Mouse (Mus musculus): ENCODE results near the gene Zmynd15. TPM values are rescaled to one million over a fixed set of nuclear protein-coding genes. Genes with fewer than 3 reads are reported as not detected.

Gene Zmynd15
- 1 to 10 TPM in 1 of 2 experiments, under 1 TPM in 1; 0.71 to 1.6 TPM for total RNA-seq (2023)

DNA sequence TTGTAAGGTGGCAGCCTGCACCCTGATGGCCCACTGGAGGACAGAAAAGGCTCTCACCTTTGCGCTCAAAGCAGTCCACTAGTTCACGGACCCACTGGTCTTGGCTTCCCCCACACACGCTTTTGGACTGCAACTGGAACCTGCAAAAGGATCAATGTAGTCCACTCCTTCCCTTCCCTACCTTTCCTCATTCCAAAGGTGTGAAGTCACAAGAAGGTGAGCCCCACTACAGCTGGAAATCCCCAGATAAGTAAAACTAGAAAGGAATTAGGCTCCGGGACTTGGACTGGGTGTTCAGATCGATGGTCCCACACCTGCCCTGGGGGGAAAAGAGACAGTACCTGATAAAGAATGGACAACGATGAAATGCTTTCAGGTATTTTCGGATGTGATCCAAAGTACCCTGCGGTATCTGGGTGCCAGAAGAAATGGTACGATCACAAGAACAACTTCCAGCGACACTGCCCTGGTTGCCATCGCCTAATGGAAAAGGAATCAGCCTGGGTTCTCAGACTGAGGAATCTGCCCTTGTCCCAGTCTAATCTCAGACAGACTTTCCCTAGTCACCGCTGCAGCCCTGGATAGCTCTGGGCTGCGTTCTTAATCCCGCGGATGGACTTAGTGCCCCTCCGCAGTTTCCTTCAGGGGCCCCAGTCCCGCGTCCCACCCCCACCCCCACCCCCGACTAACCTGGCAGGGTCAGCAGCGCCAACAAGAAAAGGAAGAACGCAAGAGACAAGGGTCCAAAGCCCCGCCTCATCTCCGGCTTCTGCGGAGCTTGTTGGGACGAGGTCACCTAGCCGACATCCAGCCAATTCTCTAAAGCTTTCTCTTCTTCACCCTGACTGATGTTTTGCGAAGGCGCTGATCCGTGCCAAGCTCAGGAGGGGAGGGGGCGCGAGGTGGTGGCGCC is at the start of gene Zmynd15:
Zmynd15 (plus strand) TSS at position 746 of the 913 bp plus-strand sequence.

DNA sequence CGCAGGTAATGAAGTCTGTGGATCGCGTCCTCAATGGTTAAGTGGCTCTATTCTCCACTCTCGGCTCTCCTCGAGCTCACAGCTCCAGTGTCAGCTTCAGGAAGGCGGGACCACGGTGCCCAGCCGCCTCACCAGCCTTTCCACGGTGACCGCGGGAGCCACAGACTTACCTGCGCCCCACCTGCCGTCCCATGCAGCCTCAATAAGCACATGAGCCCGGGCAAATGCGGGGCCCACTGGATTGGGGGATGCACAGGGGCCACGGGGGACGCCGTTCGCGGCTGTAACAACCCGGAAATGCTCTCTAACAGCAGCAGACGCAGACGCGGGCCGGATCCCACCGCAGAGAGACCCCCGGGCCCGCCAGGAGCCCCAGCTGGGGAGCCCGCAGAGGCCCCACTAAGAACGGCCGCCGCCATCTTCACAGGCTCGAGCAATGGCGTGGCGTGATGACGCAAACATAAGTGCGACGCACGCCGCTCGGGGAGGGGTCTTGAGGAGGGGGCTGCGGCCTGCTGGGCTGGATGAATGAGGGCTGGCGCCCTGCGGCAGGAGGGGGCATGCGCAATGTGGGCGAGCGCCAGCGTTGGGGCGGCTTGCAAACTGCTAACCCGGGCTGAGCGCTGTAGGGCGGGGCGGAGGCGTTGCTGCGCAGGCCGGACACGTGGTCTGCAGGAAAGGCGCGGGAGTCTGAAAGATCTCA is 49.5 kb upstream of the Zmynd15 start, which contains the start of gene Pelp1:
Pelp1 (minus strand) TSS at position 438 of the 703 bp plus-strand sequence.

DNA sequence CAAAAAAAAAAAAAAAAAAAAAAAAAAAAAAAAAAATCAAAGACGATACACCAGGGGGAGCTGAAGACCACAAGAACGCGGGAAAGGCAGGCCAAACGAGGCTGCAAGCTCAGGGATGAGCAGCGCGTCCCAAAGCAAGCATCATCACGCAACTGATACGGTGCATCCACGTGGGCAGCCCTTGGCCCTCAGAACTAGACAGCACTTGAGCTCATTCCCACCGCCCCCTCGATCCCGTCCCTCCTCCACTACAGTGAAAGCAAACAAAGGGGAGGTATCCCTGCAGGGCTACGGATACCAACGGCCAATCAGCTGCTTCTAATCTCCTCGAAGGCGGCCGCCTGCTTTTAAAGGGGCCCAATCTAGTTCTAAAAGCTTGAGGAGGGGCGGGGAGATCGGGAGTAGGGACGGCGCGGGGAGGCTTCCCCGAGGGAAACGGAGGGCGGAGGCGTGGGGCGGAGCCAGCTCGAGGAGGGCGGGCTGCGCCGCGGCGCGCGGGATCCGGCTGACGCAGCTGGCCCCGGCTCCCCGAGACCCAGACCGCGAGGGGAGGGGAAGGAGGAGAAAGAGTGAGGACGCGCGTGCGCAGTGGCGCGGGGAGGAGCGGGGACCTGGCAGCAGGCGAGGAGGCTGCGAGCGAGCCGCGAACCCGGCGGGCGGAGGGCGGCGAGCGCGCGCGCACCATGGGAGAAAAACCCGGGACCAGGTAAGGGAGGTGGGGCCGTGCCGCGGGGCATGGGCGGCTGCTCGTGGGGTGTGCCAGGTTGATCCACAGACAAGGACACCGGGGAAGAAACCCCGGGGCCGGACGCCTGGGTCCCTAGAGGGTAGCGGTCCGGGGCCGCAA is 27.0 kb upstream of the Zmynd15 start, which contains the start of gene Arrb2:
Arrb2 (plus strand) TSS at position 588 of the 847 bp plus-strand sequence.

DNA sequence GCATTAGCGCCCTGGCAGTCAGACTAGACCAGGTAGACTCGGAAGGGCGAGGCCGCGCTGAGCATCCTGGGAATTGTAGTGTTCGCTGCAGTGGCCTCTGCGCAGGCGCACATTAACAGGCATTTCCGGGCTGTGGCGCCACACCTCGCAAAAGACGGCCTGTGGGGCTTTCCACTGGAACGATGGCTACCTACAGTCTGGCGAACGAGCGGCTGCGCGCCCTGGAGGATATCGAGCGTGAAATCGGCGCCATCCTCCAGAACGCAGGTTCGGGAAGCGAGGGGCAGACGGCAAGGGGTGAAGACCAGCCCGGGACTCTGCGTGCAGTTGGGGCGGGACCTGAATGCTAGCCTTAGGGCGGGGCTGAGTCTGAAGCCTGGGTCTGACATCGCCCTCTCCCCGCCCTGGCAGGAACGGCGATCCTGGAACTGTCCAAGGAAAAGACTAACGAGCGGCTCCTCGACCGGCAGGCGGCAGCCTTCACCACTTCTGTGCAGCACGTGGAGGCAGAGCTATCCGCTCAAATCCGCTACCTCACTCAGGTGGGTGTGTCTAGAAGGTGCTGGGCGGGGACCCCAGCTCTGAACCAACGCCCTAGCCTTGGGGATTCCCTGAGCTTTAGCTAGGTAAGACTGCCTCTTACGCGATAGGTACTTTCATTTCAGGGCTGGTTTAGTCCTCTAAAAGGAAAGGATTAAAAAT is 7.3 kb upstream of the Zmynd15 start, which contains the start of gene Med11:
Med11 (plus strand) TSS at position 123 of the 702 bp plus-strand sequence.

DNA sequence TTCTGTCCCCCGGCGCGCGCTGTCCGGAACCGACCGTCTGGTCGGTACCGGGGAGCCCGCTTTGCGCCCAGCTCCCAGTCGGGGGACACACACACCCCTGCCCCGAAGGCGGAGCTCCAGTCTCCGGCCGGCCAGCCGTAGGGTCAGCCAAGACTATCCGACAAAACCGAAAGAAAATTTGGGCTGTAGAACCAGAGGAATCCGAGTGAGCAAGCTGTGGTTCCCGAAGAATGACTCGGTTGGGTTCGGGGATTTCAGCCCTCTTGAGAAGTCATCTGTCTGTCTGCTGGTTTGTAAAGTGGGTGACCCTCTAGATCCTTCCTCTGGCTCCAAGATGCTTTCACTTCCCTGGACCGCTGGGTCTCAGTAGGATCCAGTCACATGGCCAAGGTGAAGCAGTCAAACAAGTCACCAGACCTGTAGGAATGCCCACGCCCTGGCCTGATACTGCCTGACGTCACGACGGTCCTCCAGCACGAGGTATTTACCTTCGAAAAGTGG is 418 bp downstream of the Zmynd15 start, which contains the start of gene Cxcl16:
Cxcl16 (minus strand) TSS at position 384 of the 501 bp plus-strand sequence.

DNA sequence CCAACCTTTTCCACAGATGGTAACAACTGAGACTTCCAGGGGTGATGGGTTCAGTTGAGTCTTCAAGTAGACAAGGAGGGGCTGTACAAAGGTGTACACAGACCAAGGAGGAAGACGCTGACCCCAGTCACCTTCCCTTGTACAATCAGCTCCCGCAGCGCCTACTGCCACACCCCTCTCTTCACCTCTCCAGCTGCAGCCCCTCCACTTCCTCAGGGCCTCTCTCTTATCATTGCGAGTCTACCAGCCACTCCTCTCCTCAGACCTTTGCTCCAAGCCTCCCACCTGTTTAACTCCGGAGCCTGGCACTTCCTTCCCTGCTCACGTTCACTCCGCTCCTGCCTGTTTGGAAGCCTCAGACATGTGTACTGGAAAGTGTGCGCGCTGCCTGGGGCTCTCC is 45.7 kb downstream of the Zmynd15 start, which contains the start of gene Tm4sf5:
Tm4sf5 (plus strand) TSS at position 275 of the 400 bp plus-strand sequence.

DNA sequence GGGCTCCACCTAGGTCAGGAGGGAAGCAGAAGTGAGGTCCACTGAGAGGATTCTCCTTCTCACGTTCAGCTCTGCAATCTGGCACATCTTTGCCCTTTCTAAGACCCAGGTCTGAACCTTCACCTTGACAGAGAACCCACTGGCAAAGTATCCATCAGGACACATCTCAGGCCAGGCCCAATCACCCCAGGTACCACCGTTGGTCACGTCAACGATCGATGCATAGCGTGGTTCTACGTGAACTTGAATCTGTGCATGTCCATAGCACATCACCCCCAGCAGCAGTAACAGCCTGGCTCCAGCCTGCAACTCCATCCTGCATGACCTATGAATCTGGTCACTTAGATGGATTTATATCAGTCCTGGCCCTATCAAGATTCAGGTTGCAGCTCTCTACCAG is 55.1 kb downstream of the Zmynd15 start, which contains the start of gene Vmo1:
Vmo1 (minus strand) TSS at position 329 of the 400 bp plus-strand sequence.

Other genes starting within 250 kb of the Zmynd15 start
- gene Slc16a11, start 246.7 kb upstream of the Zmynd15 start, total RNA-seq (2023), result not detected
- 1 to 10 TPM; 2.6 to 3.1 TPM for gene Slc16a13, start 238.4 kb upstream of the Zmynd15 start, total RNA-seq (2023)
- gene Bcl6b, start 229.6 kb upstream of the Zmynd15 start, total RNA-seq (2023), result under 1 TPM in 1 of 2 experiments, not detected in 1; 0.15 TPM
- gene 0610010K14Rik, start 221.5 kb upstream of the Zmynd15 start, total RNA-seq (2023), result 10 to 100 TPM; 67.4 to 73.0 TPM
- gene Gm21988, start 219.6 kb upstream of the Zmynd15 start, total RNA-seq (2023), result 1 to 10 TPM; 3.9 to 5.7 TPM
- gene Rnasek, start 219.6 kb upstream of the Zmynd15 start, total RNA-seq (2023), result 10 to 100 TPM; 70.1 TPM
- not detected for gene Alox12, start 204.1 kb upstream of the Zmynd15 start, total RNA-seq (2023)
- gene Alox12e, start 136.8 kb upstream of the Zmynd15 start, total RNA-seq (2023), result not detected
- not detected for gene Alox15, start 107.4 kb upstream of the Zmynd15 start, total RNA-seq (2023)
- gene Pelp1, start 49.4 kb upstream of the Zmynd15 start, total RNA-seq (2023), result 10 to 100 TPM; 25.7 to 30.0 TPM
- 100 to 1,000 TPM; 318 to 334 TPM for gene Arrb2, start 26.8 kb upstream of the Zmynd15 start, total RNA-seq (2023)
- gene Med11, start 7.5 kb upstream of the Zmynd15 start, total RNA-seq (2023), result 10 to 100 TPM; 40.1 to 41.8 TPM
- under 1 TPM in 1 of 2 experiments, not detected in 1; 0.76 TPM for gene Cxcl16, start 551 bp downstream of the Zmynd15 start, total RNA-seq (2023)
- not detected for gene Tm4sf5, start 45.8 kb downstream of the Zmynd15 start, total RNA-seq (2023)
- not detected for gene Vmo1, start 55.2 kb downstream of the Zmynd15 start, total RNA-seq (2023)
- gene Gltpd2, start 59.8 kb downstream of the Zmynd15 start, total RNA-seq (2023), result not detected
- 100 to 1,000 TPM; 130 to 135 TPM for gene Psmb6, start 65.9 kb downstream of the Zmynd15 start, total RNA-seq (2023)
- gene Gm40193, start 73.5 kb downstream of the Zmynd15 start, total RNA-seq (2023), result not detected
- gene Pld2, start 80.6 kb downstream of the Zmynd15 start, total RNA-seq (2023), result 1 to 10 TPM; 4.8 to 5.4 TPM
- 100 to 1,000 TPM; 172 to 178 TPM for gene Mink1, start 103.4 kb downstream of the Zmynd15 start, total RNA-seq (2023)
- gene 4930544D05Rik, start 156.4 kb downstream of the Zmynd15 start, total RNA-seq (2023), result 1 to 10 TPM; 2.6 to 3.3 TPM
- gene Chrne, start 159.8 kb downstream of the Zmynd15 start, total RNA-seq (2023), result 1 to 10 TPM; 3.3 to 4.4 TPM
- not detected for gene Gp1ba, start 179.7 kb downstream of the Zmynd15 start, total RNA-seq (2023)
- 100 to 1,000 TPM; 234 to 250 TPM for gene Rnf167, start 187.8 kb downstream of the Zmynd15 start, total RNA-seq (2023)
- 10 to 100 TPM; 64.3 to 67.8 TPM for gene Slc25a11, start 188.0 kb downstream of the Zmynd15 start, total RNA-seq (2023)
- 1,000 to 10,000 TPM; 1,694 to 1,755 TPM for gene Pfn1, start 195.2 kb downstream of the Zmynd15 start, total RNA-seq (2023)
- 10 to 100 TPM; 30.7 to 31.4 TPM for gene Eno3, start 197.8 kb downstream of the Zmynd15 start, total RNA-seq (2023)
- 10 to 100 TPM; 32.6 to 35.8 TPM for gene Spag7, start 210.0 kb downstream of the Zmynd15 start, total RNA-seq (2023)
- 10 to 100 TPM; 43.9 to 48.0 TPM for gene Camta2, start 228.7 kb downstream of the Zmynd15 start, total RNA-seq (2023)
- gene Inca1, start 240.7 kb downstream of the Zmynd15 start, total RNA-seq (2023), result under 1 TPM; 0.47 to 0.53 TPM
- 10 to 100 TPM; 29.5 to 33.2 TPM for gene Kif1c, start 241.1 kb downstream of the Zmynd15 start, total RNA-seq (2023)

Data from T-cell, adult 66 days (primary cell).